Mouse (Mus musculus): ENCODE results near the gene Aldoc. TPM values are rescaled to one million over a fixed set of nuclear protein-coding genes. Genes with fewer than 3 reads are reported as not detected.

Aldoc gene
- polyA plus RNA-seq, 1 experiment from 2014 or later: 9.3 TPM

DNA sequence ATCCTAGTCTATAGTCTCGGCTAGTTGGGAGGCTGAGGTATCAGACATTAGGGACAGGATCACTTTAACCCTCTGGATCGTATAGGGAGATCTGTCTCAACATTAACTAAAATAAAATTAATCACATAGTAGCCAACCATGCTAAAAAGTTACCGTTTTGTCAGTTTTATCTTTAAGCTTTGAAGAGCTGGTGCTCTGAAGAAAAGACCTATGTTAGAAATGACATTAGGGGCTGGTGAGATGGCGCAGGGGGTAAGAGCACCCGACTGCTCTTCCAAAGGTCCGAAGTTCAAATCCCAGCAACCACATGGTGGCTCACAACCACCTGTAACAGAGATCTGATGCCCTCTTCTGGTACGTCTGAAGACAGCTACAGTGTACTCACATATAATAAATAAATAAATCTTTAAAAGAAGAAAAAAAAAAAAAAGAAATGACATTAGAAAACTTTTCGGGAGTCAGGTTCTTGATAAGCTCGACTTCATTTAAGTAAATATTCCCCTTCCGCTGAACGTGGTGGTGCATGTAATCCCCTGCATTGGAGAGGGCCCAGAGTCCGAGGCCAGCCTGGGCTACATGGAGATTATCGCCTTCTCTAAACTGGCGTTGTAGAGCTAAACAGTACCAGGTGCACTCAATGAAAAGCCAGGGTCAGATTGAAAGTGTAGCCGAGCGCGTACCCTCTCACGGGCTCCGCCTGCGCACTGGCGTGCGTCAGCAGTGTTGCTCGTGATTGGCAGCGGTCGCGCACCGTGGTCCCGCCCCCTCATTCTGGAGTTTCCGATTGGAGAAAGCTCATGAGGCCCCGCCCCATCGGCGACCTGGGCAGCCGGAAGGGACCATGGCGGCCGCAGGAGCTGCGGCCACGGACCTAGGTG is 5.1 kb downstream of the Aldoc start, which contains the start of gene Pigs:
TSS of gene Pigs (plus strand) at position 782 of the 878 bp plus-strand sequence.
- Histone ChIP-seq H3K4me1 (replicated peaks; ENCODE audit: control insufficient read depth, insufficient read depth, low read length) (no peaks in the 10 kb centered on the region), H3K4me3 (ENCODE audit: low read depth, low read length) (peak within 1 kb of the TSS; percentile 96), H3K9me3 (ENCODE audit: control insufficient read depth) (no peaks in the 10 kb centered on the region), H3K27ac (ENCODE audit: low read depth, low read length) (peak within 1 kb of the TSS; percentile 57; the same call in 1 of the 2 replicates), H3K9ac (ENCODE audit: low read depth, low read length) (peak within 1 kb of the TSS; percentile 80), H3K27me3 (replicated peaks; ENCODE audit: control insufficient read depth, insufficient read depth, low read length) (no peaks in the 10 kb centered on the region), H3K36me3 (ENCODE audit: control insufficient read depth, insufficient read depth) (no peaks in the 10 kb centered on the region; the same call in 1 of the 2 replicates), H3K4me2 (replicated peaks; ENCODE audit: low read depth) (peak within 1 kb of the TSS; percentile 90)
- WGBS: 8% methylated on average over 37 of the region's 37 CpGs
- peak; percentile 47 for TF ChIP-seq CTCF (IDR thresholded peaks at IDR 0.05; ENCODE audit: low read depth)
- ATAC-seq: peak; percentile 96

DNA sequence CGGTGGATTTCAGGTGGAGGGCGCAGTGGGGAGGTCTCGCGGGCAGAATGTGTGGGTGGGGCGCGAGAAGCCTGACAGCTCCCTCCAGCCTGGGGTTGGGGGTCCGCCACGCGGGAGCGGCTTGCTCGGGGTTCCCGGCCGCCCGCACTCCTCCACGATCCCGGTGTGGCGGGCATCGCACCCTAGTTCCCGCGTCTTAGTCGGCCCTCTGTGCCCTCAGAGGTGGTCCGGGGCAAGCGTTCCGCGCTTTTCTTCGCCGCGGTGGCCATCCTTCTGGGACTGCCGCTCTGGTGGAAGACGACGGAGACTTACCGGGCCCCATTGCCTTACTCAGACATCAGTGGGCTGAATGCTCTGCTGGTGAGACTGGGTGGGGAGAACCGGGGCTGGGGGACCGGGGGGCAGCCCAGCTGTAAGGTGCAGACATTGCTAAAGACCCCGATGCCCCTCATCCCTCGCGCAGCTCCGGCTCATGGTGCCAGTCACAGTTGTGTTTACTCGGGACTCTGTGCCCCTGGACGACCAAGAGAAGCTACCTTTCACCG is 5.8 kb downstream of the Aldoc start:
- H3K9me3 ChIP-seq (ENCODE audit: control insufficient read depth): no peaks in the 10 kb centered on the region
- peak overlapping the region; percentile 96 for H3K4me3 ChIP-seq (ENCODE audit: low read depth, low read length)
- H3K36me3 ChIP-seq (ENCODE audit: control insufficient read depth, insufficient read depth): peaks cover 6% of the 10 kb centered on the region
- no peaks in the 10 kb centered on the region for H3K27me3 ChIP-seq (replicated peaks; ENCODE audit: control insufficient read depth, insufficient read depth, low read length)
- TF ChIP-seq CTCF (IDR thresholded peaks at IDR 0.05; ENCODE audit: low read depth): no peak
- peak overlapping the region; percentile 90 for H3K4me2 ChIP-seq (replicated peaks; ENCODE audit: low read depth)
- ATAC-seq: peak; percentile 44
- under 1% methylated on average over 41 of the region's 41 CpGs for WGBS
- H3K9ac ChIP-seq (ENCODE audit: low read depth, low read length): peak overlapping the region; percentile 80
- no peaks in the 10 kb centered on the region for H3K4me1 ChIP-seq (replicated peaks; ENCODE audit: control insufficient read depth, insufficient read depth, low read length)
- H3K27ac ChIP-seq (ENCODE audit: low read depth, low read length): no peak overlapping the region

DNA sequence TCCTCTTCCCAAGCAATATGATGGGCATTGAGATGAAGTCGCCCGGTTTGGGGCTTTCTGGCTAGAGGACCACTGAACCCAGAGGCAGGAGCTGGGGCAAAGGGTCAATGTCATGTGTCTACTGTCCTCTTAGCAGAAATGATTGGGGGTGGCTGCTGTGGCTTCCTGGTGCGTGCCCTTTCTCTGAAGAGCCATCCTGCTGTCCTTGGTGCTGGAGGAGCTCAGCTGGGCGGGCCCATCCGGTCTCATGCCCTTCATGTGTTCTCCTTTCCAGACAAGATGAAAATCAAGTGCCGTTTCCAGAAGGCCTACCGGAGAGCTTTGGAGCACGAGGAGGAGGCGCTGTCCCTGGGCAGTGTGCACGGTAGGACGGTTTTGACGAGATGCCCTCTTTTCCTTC is 9.9 kb downstream of the Aldoc start:
- ATAC-seq: no peak
- Histone ChIP-seq H3K27me3 (replicated peaks; ENCODE audit: control insufficient read depth, insufficient read depth, low read length) (no peaks in the 10 kb centered on the region), H3K4me1 (replicated peaks; ENCODE audit: control insufficient read depth, insufficient read depth, low read length) (no peaks in the 10 kb centered on the region), H3K27ac (ENCODE audit: low read depth, low read length) (no peak overlapping the region), H3K36me3 (ENCODE audit: control insufficient read depth, insufficient read depth) (peaks cover 22% of the 10 kb centered on the region), H3K9me3 (ENCODE audit: control insufficient read depth) (no peaks in the 10 kb centered on the region), H3K4me3 (ENCODE audit: low read depth, low read length) (no peak overlapping the region), H3K9ac (ENCODE audit: low read depth, low read length) (no peak overlapping the region), H3K4me2 (replicated peaks; ENCODE audit: low read depth) (no peak overlapping the region)
- 95% methylated on average over 12 of the region's 12 CpGs for WGBS
- no peak for TF ChIP-seq CTCF (IDR thresholded peaks at IDR 0.05; ENCODE audit: low read depth)

DNA sequence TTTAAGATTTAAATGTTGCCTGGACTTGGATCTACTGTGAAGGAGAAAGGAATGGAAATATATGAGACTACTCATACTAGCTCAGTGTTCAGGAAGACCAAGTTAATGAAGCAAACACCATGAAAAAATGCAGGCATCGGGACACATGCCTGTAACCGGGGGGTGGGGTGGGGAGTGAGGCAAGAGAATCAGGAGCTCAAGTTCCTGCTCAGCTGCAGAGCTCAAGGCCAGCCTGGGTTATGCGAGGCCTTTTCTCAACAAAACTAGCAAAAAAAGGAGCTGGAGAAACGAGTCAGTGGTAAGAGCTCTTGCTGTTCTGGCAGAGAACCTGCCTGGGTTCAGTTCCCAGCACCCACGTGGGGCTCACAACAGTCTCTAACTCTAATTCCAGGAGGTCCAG is 11.2 kb downstream of the Aldoc start:
- no peak overlapping the region for H3K9ac ChIP-seq (ENCODE audit: low read depth, low read length)

DNA sequence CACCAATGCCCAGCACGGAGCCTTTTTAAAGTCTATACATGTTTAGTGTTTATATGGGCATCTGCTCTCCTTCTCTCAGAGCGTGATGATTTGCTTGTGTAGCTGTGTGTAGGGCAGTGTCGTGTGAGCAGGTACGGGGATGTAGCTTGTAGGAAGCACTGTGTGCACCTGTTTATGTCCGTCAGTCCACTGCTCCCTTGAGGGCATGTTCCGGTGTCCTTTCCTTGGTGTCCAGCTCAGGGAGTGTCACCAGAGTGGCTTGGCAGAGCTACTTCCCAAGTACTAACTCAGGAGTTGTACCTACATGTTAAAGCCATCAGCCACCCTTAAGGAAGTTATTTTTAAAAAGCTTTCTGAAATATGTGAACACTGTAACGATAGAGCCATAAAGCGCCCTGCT is 14.3 kb downstream of the Aldoc start:
- no peak overlapping the region for H3K4me2 ChIP-seq (replicated peaks; ENCODE audit: low read depth)
- H3K27ac ChIP-seq (ENCODE audit: low read depth, low read length): no peak overlapping the region
- no peak overlapping the region for H3K9ac ChIP-seq (ENCODE audit: low read depth, low read length)
- no peak for ATAC-seq
- H3K36me3 ChIP-seq (ENCODE audit: control insufficient read depth, insufficient read depth): peaks cover 47% of the 10 kb centered on the region
- no peaks in the 10 kb centered on the region for H3K9me3 ChIP-seq (ENCODE audit: control insufficient read depth)
- no peaks in the 10 kb centered on the region for H3K27me3 ChIP-seq (replicated peaks; ENCODE audit: control insufficient read depth, insufficient read depth, low read length)
- no peaks in the 10 kb centered on the region for H3K4me1 ChIP-seq (replicated peaks; ENCODE audit: control insufficient read depth, insufficient read depth, low read length)
- no peak for TF ChIP-seq CTCF (IDR thresholded peaks at IDR 0.05; ENCODE audit: low read depth)
- WGBS: 95% methylated on average over 8 of the region's 8 CpGs
- H3K4me3 ChIP-seq (ENCODE audit: low read depth, low read length): no peak overlapping the region

More for the DNA sequence above, 11.2 kb downstream of the Aldoc start:
- Histone ChIP-seq H3K4me2 (replicated peaks; ENCODE audit: low read depth) (no peak overlapping the region), H3K36me3 (ENCODE audit: control insufficient read depth, insufficient read depth) (peaks cover 25% of the 10 kb centered on the region), H3K4me1 (replicated peaks; ENCODE audit: control insufficient read depth, insufficient read depth, low read length) (no peaks in the 10 kb centered on the region), H3K4me3 (ENCODE audit: low read depth, low read length) (no peak overlapping the region), H3K9me3 (ENCODE audit: control insufficient read depth) (no peaks in the 10 kb centered on the region), H3K27ac (ENCODE audit: low read depth, low read length) (no peak overlapping the region), H3K27me3 (replicated peaks; ENCODE audit: control insufficient read depth, insufficient read depth, low read length) (no peaks in the 10 kb centered on the region)
- 92% methylated on average over 5 of the region's 5 CpGs for WGBS
- ATAC-seq: no peak
- TF ChIP-seq CTCF (IDR thresholded peaks at IDR 0.05; ENCODE audit: low read depth): no peak

DNA sequence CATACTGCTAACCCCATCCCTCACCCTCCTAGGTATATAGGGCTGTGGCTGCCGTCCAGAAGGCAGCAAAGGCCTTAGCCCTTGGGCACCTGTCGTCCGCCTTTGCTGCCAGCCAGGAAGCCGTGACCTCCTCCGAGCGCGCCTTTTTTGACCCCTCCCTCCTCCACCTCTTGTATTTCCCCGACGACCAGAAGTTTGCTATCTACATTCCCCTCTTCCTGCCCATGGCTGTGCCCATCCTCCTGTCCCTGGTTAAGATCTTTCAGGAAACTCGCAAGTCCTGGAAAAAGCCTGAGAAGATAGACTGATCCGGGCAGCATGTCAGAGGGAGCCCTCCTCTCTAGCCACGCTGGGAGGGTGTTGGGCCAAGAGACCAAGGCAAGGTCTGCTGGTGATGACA is 18.9 kb downstream of the Aldoc start:
- no peak for ATAC-seq
- no peak overlapping the region for H3K9ac ChIP-seq (ENCODE audit: low read depth, low read length)
- H3K27ac ChIP-seq (ENCODE audit: low read depth, low read length): no peak overlapping the region
- peaks cover 33% of the 10 kb centered on the region for H3K36me3 ChIP-seq (ENCODE audit: control insufficient read depth, insufficient read depth)
- no peak overlapping the region for H3K4me3 ChIP-seq (ENCODE audit: low read depth, low read length)
- no peak for TF ChIP-seq CTCF (IDR thresholded peaks at IDR 0.05; ENCODE audit: low read depth)
- WGBS: 81% methylated on average over 12 of the region's 12 CpGs
- no peak overlapping the region for H3K4me2 ChIP-seq (replicated peaks; ENCODE audit: low read depth)
- H3K4me1 ChIP-seq (replicated peaks; ENCODE audit: control insufficient read depth, insufficient read depth, low read length): peaks cover 12% of the 10 kb centered on the region; the same call in 1 of the 2 replicates
- no peaks in the 10 kb centered on the region for H3K27me3 ChIP-seq (replicated peaks; ENCODE audit: control insufficient read depth, insufficient read depth, low read length)
- H3K9me3 ChIP-seq (ENCODE audit: control insufficient read depth): no peaks in the 10 kb centered on the region

Measured in intestine, postnatal 0 days (tissue).